Mouse (Mus musculus) embryonic facial prominence, embryonic 15.5 days (tissue): ENCODE results near the gene Slc41a1. TPM values are rescaled to one million over a fixed set of nuclear protein-coding genes. Genes with fewer than 3 reads are reported as not detected.

ENCODE experiments used
- ATAC-seq: fragments of 200-750 bp; cut with Nextera tagmentation; 2 replicates; pipeline ENCODE4 v1.8.0; 2017; ENCODE audit warnings: low read depth, moderate TSS enrichment; ENCODE audit not compliant: insufficient number of reproducible peaks, low FRiP score, low TSS enrichment
- H3K27ac ChIP-seq: fragments of 300-500 bp; sonication (generic); replicated peaks from 2 replicates; pipeline ENCODE4 v1.5.1; 2015; ENCODE audit warnings: mild to moderate bottlenecking, inconsistent platforms
- H3K27me3 ChIP-seq: fragments of 300-500 bp; sonication (generic); 2 replicates; pipeline ENCODE4 v1.6.1; 2015; ENCODE audit warnings: inconsistent platforms
- H3K36me3 ChIP-seq: fragments of 300-500 bp; sonication (generic); 2 replicates; pipeline ENCODE4 v1.6.1; 2015; ENCODE audit warnings: mild to moderate bottlenecking, inconsistent platforms
- H3K4me1 ChIP-seq: fragments of 300-500 bp; sonication (generic); 2 replicates; pipeline ENCODE4 v1.6.1; 2015; ENCODE audit warnings: inconsistent platforms
- H3K4me2 ChIP-seq: fragments of 300-500 bp; sonication (generic); replicated peaks from 2 replicates; pipeline ENCODE4 v1.6.1; 2015; ENCODE audit warnings: mild to moderate bottlenecking, inconsistent platforms
- H3K4me3 ChIP-seq: fragments of 300-500 bp; sonication (generic); replicated peaks from 2 replicates; pipeline ENCODE4 v1.5.1; 2015; ENCODE audit warnings: mild to moderate bottlenecking, inconsistent platforms
- H3K9ac ChIP-seq: fragments of 300-500 bp; sonication (generic); 2 replicates; pipeline ENCODE4 v1.6.1; 2015; ENCODE audit warnings: inconsistent platforms
- H3K9me3 ChIP-seq: fragments of 300-500 bp; sonication (generic); replicated peaks from 2 replicates; pipeline ENCODE4 v1.6.1; 2016; ENCODE audit warnings: inconsistent platforms
- WGBS: fragments of 180-500 bp; shearing (Covaris S2); methylation state at CpG from one replicate; pipeline ENCODE4 v1.1.7; 2015; 5-methylcytosine and 5-hydroxymethylcytosine counted together
- polyA plus RNA-seq: library from polyadenylated mRNA; unstranded; fragments of >200 nt; fragmentation: Nextera tagmentation; extraction: Ambion mirVana; gene quantifications from 2 replicates; pipeline ENCODE4 v1.2.1, GENCODE M21; 2015

The Slc41a1 gene
- polyA plus RNA-seq, 1 experiment from 2014 or later: 17.8 TPM

- Histone ChIP-seq H3K9ac (no peak overlapping the region), H3K4me3 (no peak overlapping the region), H3K36me3 (no peaks in the 10 kb centered on the region), H3K4me2 (no peak overlapping the region), H3K27ac (no peak overlapping the region), H3K9me3 (no peaks in the 10 kb centered on the region), H3K27me3 (no peaks in the 10 kb centered on the region), H3K4me1 (no peaks in the 10 kb centered on the region)
- WGBS: 47% methylated on average over 3 of the region's 3 CpGs
- no peak for ATAC-seq
Observed at GRCm38 (mm10) chr1:131886641-131887040, 59.3 kb downstream of the Slc41a1 start.

- Histone ChIP-seq H3K4me3 (no peak overlapping the region), H3K36me3 (no peaks in the 10 kb centered on the region), H3K27me3 (no peaks in the 10 kb centered on the region), H3K9ac (no peak overlapping the region), H3K4me2 (no peak overlapping the region), H3K4me1 (no peaks in the 10 kb centered on the region), H3K9me3 (no peaks in the 10 kb centered on the region), H3K27ac (no peak overlapping the region)
- 77% methylated on average over 6 of the region's 6 CpGs for WGBS
- ATAC-seq: no peak
Observed at GRCm38 (mm10) chr1:131890043-131890658, 62.9 kb downstream of the Slc41a1 start.

GRCm38 (mm10) chr1:131891436-131891835 lies 64.1 kb downstream of the Slc41a1 start:
- no peak overlapping the region for H3K27ac ChIP-seq
- WGBS: 43% methylated on average over 4 of the region's 4 CpGs
- no peaks in the 10 kb centered on the region for H3K4me1 ChIP-seq
- no peak overlapping the region for H3K9ac ChIP-seq
- no peaks in the 10 kb centered on the region for H3K27me3 ChIP-seq
- no peaks in the 10 kb centered on the region for H3K9me3 ChIP-seq
- H3K4me2 ChIP-seq: no peak overlapping the region
- H3K4me3 ChIP-seq: no peak overlapping the region
- H3K36me3 ChIP-seq: no peaks in the 10 kb centered on the region
- no peak for ATAC-seq

Other genes starting within 250 kb of the Slc41a1 start
- gene Avpr1b, start 228.3 kb upstream of the Slc41a1 start, polyA plus RNA-seq: not detected in 2 replicates
- gene Ctse, start 189.2 kb upstream of the Slc41a1 start, polyA plus RNA-seq: 1.1 and 1.3 TPM in 2 replicates
- 17.0 and 19.2 TPM in 2 replicates for gene Rab7b, start 138.8 kb upstream of the Slc41a1 start, polyA plus RNA-seq
- 0.28 and 0.72 TPM in 2 replicates for gene Slc26a9, start 83.5 kb upstream of the Slc41a1 start, polyA plus RNA-seq
- 0.72 and 1.2 TPM in 2 replicates for gene Pm20d1, start 30.1 kb upstream of the Slc41a1 start, polyA plus RNA-seq
- gene Rab29, start 39.7 kb downstream of the Slc41a1 start, polyA plus RNA-seq: 27.4 and 30.5 TPM in 2 replicates
- 60.5 and 67.0 TPM in 2 replicates for gene Nucks1, start 83.0 kb downstream of the Slc41a1 start, polyA plus RNA-seq
- 12.6 and 13.3 TPM in 2 replicates for gene Slc45a3, start 135.5 kb downstream of the Slc41a1 start, polyA plus RNA-seq
- gene Elk4, start 180.1 kb downstream of the Slc41a1 start, polyA plus RNA-seq: 23.0 and 29.2 TPM in 2 replicates
- 15.2 and 16.8 TPM in 2 replicates for gene Mfsd4a, start 240.6 kb downstream of the Slc41a1 start, polyA plus RNA-seq